Mouse (Mus musculus) thymus, adult 2 months (tissue): ENCODE data around the gene Il23a. TPM values are rescaled to one million over a fixed set of nuclear protein-coding genes. Genes with fewer than 3 reads are reported as not detected.

Experiments
- DNase-seq: peaks from one replicate; pipeline ENCODE4 v3.0.0; 2021
- H3K27ac ChIP-seq: fragments of 200-500 bp; 2 replicates; pipeline ENCODE4 v1.5.1; 2012; ENCODE audit warnings: low read length, control low read depth; ENCODE audit not compliant: control insufficient read depth, insufficient read depth
- H3K27me3 ChIP-seq: fragments of 200-500 bp; 2 replicates; pipeline ENCODE4 v1.6.1; 2012; ENCODE audit warnings: mild to moderate bottlenecking, low read length, moderate library complexity, mixed read lengths; ENCODE audit not compliant: control insufficient read depth, insufficient read depth
- H3K36me3 ChIP-seq: fragments of 200-500 bp; 2 replicates; pipeline ENCODE4 v1.6.1; 2012; ENCODE audit warnings: mild to moderate bottlenecking, low read length, moderate library complexity; ENCODE audit not compliant: control insufficient read depth, insufficient read depth
- H3K4me1 ChIP-seq: fragments of 200-500 bp; replicated peaks from 2 replicates; pipeline ENCODE4 v1.6.1; 2012; ENCODE audit warnings: low read length; ENCODE audit not compliant: control insufficient read depth, insufficient read depth
- H3K4me3 ChIP-seq: fragments of 200-500 bp; 2 replicates; pipeline ENCODE4 v1.5.1; 2012; ENCODE audit warnings: mild to moderate bottlenecking, low read length, control low read depth, moderate library complexity; ENCODE audit not compliant: control insufficient read depth, insufficient read depth
- CTCF ChIP-seq: fragments of 200-500 bp; IDR thresholded peaks from 2 replicates; pipeline ENCODE4 v1.5.1; 2012; ENCODE audit warnings: mild to moderate bottlenecking, control low read depth, low read length, moderate library complexity, borderline replicate concordance; ENCODE audit not compliant: control insufficient read depth, poor library complexity, insufficient read depth; ENCODE audit errors: extremely low read depth
- POLR2A ChIP-seq: fragments of 200-500 bp; IDR thresholded peaks from 2 replicates; pipeline ENCODE4 v1.6.1; 2012; ENCODE audit warnings: mild to moderate bottlenecking, low read length, control low read depth, moderate library complexity; ENCODE audit not compliant: control insufficient read depth, poor library complexity, insufficient read depth; ENCODE audit errors: extremely low read depth
- WGBS: fragments of 180-500 bp; shearing (Covaris S2); methylation state at CpG from one replicate; pipeline ENCODE4 v1.1.7; 2018; 5-methylcytosine and 5-hydroxymethylcytosine counted together
- polyA plus RNA-seq: library from polyadenylated mRNA; depleted of rRNA; stranded (reverse); fragments of >200 nt; gene quantifications from 2 replicates; pipeline ENCODE4 v1.2.3, GENCODE M21; 2012; rRNA removed

The Il23a gene
- polyA plus RNA-seq, 1 experiment, result 2.5 TPM

DNA sequence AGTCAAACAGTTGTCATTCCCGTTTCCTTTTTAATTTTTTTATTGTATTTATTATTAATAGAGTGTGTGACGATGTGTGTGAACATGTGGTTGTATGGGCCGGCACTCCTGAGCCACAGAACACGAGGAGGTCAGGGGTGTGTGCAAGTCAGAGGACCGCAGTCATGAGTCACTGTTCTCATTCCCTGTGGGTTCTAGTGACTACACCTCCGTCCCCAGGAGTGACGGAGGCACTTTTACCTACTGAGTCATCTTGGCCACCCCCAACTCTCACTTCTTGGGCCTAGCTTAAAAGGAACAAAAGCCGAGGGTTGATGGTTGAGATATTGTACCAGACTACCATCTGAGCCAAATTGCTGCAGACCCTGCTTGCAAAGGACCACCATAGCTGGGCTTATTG lies 42.2 kb downstream of the Il23a start:
- Histone ChIP-seq H3K27me3 (no peaks in the 10 kb centered on the region), H3K36me3 (peaks cover 13% of the 10 kb centered on the region), H3K4me1 (peaks cover 8% of the 10 kb centered on the region; the same call in 1 of the 2 replicates), H3K27ac (no peak overlapping the region), H3K4me3 (no peak overlapping the region)
- DNase-seq, result no peak
- TF ChIP-seq CTCF, result no peak
- no peak for TF ChIP-seq POLR2A
- 95% methylated on average over 8 of the region's 8 CpGs for WGBS

DNA sequence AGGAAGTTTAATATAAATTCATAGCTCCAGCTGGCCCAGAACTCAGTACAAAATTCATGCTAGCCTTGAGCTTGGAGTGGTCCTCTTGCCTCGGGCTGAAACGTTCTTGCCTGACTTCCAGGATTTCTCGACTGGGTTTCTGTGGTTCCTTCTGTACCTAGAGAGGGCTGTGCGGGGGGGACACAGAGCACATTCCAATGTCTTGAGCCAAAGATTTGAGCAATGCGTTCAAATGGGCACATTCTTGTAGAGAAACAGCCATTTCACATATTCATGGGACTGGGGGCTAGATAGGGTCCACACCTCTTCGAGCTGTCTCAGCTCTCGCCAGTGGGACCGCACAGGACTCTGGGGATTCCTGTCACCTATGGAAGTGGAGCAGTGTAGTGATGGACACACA lies 42.6 kb downstream of the Il23a start:
- H3K4me3 ChIP-seq, result no peak overlapping the region
- DNase-seq, result no peak
- H3K4me1 ChIP-seq, result peaks cover 8% of the 10 kb centered on the region; the same call in 1 of the 2 replicates
- H3K36me3 ChIP-seq, result peaks cover 14% of the 10 kb centered on the region
- 96% methylated on average over 8 of the region's 8 CpGs for WGBS
- no peaks in the 10 kb centered on the region for H3K27me3 ChIP-seq
- no peak overlapping the region for H3K27ac ChIP-seq
- no peak for TF ChIP-seq POLR2A
- TF ChIP-seq CTCF, result no peak

DNA sequence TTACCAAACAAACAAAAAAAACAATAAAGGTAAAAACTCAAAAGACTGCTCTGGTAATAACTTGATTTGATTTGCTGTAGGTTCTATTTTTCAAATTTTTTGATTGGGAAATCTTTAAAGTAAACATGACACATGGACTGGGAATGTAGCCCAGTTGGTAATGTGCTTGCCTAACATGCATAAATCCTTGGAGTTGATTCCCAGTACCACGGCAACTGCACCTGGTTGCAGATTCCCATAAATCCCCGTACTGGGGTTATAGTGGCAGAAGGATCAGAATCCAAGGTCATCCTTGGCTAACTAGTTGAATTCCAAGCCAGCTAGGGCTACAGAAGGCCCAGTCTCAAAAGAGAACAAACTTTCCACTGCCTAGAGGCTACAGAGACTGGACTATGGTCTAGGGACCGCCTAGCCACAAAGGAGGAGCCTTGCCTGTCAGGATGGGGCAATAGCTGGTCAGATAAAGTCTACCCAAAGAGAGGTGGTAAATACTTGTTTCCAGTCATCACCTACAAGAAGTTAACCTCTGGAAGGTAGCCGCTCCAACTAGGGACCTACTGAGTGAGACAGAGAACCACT lies 44.8 kb downstream of the Il23a start, which contains the start of gene Apon:
Gene Apon, plus strand, starts transcription at position 420 of the 579 bp plus-strand sequence.
- WGBS, result 98% methylated on average over 4 of the region's 4 CpGs
- DNase-seq, result no peak
- Histone ChIP-seq H3K36me3 (peaks cover 23% of the 10 kb centered on the region), H3K4me1 (peaks cover under 1% of the 10 kb centered on the region; the same call in 1 of the 2 replicates), H3K27me3 (no peaks in the 10 kb centered on the region), H3K4me3 (no peak within 1 kb of the TSS), H3K27ac (no peak within 1 kb of the TSS)
- no peak for TF ChIP-seq POLR2A

GRCm38 (mm10) chr10:128250565-128250964 lies 48.0 kb downstream of the Il23a start:
- no peak for DNase-seq
- Histone ChIP-seq H3K4me3 (no peak overlapping the region), H3K4me1 (no peaks in the 10 kb centered on the region), H3K36me3 (peaks cover 50% of the 10 kb centered on the region), H3K27ac (no peak overlapping the region), H3K27me3 (no peaks in the 10 kb centered on the region)
- 98% methylated on average over 13 of the region's 13 CpGs for whole genome bisulfite sequencing
- TF ChIP-seq POLR2A, result no peak
- no peak for TF ChIP-seq CTCF

DNA sequence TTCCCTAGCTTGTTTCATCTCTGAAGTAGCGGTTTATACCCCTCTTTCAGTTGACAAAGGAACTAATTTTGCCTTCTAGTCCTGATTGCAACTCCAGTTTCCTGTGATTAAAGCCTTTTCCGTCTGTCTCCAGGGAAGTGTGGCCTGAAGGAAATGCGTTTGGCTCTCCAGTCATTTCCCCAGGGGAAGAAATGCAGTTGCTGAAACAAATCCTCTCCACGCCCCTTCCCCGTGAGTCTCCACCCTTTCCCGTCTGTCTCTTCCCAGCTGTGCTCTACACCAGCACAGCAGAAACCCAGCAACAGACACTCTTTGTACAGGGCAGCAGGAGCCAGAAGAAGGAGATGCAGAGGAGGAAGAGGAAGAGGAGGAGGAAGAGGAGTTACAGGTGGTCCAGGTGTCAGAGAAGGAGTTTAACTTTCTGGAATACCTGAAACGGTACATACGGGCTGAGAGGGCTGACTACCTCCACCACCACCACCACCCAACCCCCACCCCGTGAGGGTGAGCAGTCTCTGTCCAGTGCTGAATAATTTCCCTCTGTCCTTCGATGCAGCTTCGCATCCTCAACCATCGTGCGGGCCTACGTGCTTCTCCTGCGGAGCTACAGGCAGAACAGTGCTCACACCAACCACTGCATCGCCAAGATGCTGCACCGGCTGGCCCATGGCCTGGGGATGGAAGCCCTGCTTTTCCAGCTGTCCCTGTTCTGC lies 51.4 kb downstream of the Il23a start:
- H3K4me3 ChIP-seq, result no peak overlapping the region
- DNase-seq, result no peak

More for the DNA sequence above, 51.4 kb downstream of the Il23a start:
- TF ChIP-seq POLR2A, result no peak
- TF ChIP-seq CTCF, result no peak
- peaks cover 56% of the 10 kb centered on the region for H3K36me3 ChIP-seq
- WGBS, result 94% methylated on average over 17 of the region's 17 CpGs
- no peaks in the 10 kb centered on the region for H3K27me3 ChIP-seq
- no peak overlapping the region for H3K27ac ChIP-seq
- no peaks in the 10 kb centered on the region for H3K4me1 ChIP-seq

Other genes starting within 250 kb of the Il23a start
- gene Ptges3, start 239.8 kb downstream of the Il23a start, polyA plus RNA-seq, result 55.7 and 99.1 TPM in 2 replicates
- gene Atp5b, start 215.5 kb downstream of the Il23a start, polyA plus RNA-seq, result 3,947 and 4,074 TPM in 2 replicates
- gene Baz2a, start 207.2 kb downstream of the Il23a start, polyA plus RNA-seq, result 126 and 131 TPM in 2 replicates
- 65.3 and 76.2 TPM in 2 replicates for gene Rbms2, start 118.5 kb downstream of the Il23a start, polyA plus RNA-seq
- 1.2 and 6.6 TPM in 2 replicates for gene Gls2, start 104.3 kb downstream of the Il23a start, polyA plus RNA-seq
- 9.8 and 10.9 TPM in 2 replicates for gene Spryd4, start 86.9 kb downstream of the Il23a start, polyA plus RNA-seq
- gene Mip, start 72.9 kb downstream of the Il23a start, polyA plus RNA-seq, result 0.19 and 0.24 TPM in 2 replicates
- gene Timeless, start 66.7 kb downstream of the Il23a start, polyA plus RNA-seq, result 21.3 and 29.3 TPM in 2 replicates
- gene Apon, start 44.7 kb downstream of the Il23a start, polyA plus RNA-seq, result 0.39 and 0.96 TPM in 2 replicates
- gene Apof, start 30.1 kb downstream of the Il23a start, polyA plus RNA-seq, result 0.38 and 4.1 TPM in 2 replicates
- 54.9 and 62.0 TPM in 2 replicates for gene Stat2, start 28.2 kb downstream of the Il23a start, polyA plus RNA-seq
- gene Pan2, start 4.6 kb upstream of the Il23a start, polyA plus RNA-seq, result 67.5 and 68.4 TPM in 2 replicates
- 34.3 and 41.7 TPM in 2 replicates for gene Cnpy2, start 23.7 kb upstream of the Il23a start, polyA plus RNA-seq
- gene Cs, start 39.0 kb upstream of the Il23a start, polyA plus RNA-seq, result 215 and 225 TPM in 2 replicates
- gene Coq10a, start 70.2 kb upstream of the Il23a start, polyA plus RNA-seq, result 62.9 and 71.7 TPM in 2 replicates
- gene Ankrd52, start 78.4 kb upstream of the Il23a start, polyA plus RNA-seq, result 71.0 and 87.0 TPM in 2 replicates
- 0.53 and 0.65 TPM in 2 replicates for gene Slc39a5, start 102.5 kb upstream of the Il23a start, polyA plus RNA-seq
- 18.0 and 20.8 TPM in 2 replicates for gene Nabp2, start 112.7 kb upstream of the Il23a start, polyA plus RNA-seq
- 37.8 and 40.4 TPM in 2 replicates for gene Rnf41, start 112.9 kb upstream of the Il23a start, polyA plus RNA-seq
- gene Smarcc2, start 160.5 kb upstream of the Il23a start, polyA plus RNA-seq, result 176 and 211 TPM in 2 replicates
- 445 and 566 TPM in 2 replicates for gene Myl6, start 195.4 kb upstream of the Il23a start, polyA plus RNA-seq
- gene Myl6b, start 199.9 kb upstream of the Il23a start, polyA plus RNA-seq, result 2.7 and 3.9 TPM in 2 replicates
- 146 and 155 TPM in 2 replicates for gene Esyt1, start 227.1 kb upstream of the Il23a start, polyA plus RNA-seq
- gene Zc3h10, start 249.0 kb upstream of the Il23a start, polyA plus RNA-seq, result 25.6 and 27.1 TPM in 2 replicates